Mouse (Mus musculus): ENCODE results near the gene Rbm42. TPM values are rescaled to one million over a fixed set of nuclear protein-coding genes. Genes with fewer than 3 reads are reported as not detected.
A peak's percentile ranks its signal among the peaks of the same experiment; 100 is the strongest.

Rbm42 gene
- polyA plus RNA-seq, 1 experiment from 2014 or later, result 142 TPM

- no peaks in the 10 kb centered on the region for H3K9me3 ChIP-seq
- ATAC-seq (ENCODE audit: low read depth), result 0 out of 2 replicates have a peak, but pooled peaks have one; percentile 40
- peak overlapping the region; percentile 22; the same call in 1 of the 2 replicates for H3K9ac ChIP-seq
- H3K27ac ChIP-seq (replicated peaks), result no peak overlapping the region
- WGBS, result 23% methylated on average over 14 of the region's 14 CpGs
- H3K4me3 ChIP-seq, result no peak overlapping the region
- H3K4me2 ChIP-seq, result no peak overlapping the region
- no peaks in the 10 kb centered on the region for H3K27me3 ChIP-seq
- no peaks in the 10 kb centered on the region for H3K4me1 ChIP-seq (replicated peaks)
- H3K36me3 ChIP-seq, result peaks cover 33% of the 10 kb centered on the region
Observed at GRCm38 (mm10) chr7:30613529-30614112, 36.5 kb downstream of the Rbm42 start.

DNA sequence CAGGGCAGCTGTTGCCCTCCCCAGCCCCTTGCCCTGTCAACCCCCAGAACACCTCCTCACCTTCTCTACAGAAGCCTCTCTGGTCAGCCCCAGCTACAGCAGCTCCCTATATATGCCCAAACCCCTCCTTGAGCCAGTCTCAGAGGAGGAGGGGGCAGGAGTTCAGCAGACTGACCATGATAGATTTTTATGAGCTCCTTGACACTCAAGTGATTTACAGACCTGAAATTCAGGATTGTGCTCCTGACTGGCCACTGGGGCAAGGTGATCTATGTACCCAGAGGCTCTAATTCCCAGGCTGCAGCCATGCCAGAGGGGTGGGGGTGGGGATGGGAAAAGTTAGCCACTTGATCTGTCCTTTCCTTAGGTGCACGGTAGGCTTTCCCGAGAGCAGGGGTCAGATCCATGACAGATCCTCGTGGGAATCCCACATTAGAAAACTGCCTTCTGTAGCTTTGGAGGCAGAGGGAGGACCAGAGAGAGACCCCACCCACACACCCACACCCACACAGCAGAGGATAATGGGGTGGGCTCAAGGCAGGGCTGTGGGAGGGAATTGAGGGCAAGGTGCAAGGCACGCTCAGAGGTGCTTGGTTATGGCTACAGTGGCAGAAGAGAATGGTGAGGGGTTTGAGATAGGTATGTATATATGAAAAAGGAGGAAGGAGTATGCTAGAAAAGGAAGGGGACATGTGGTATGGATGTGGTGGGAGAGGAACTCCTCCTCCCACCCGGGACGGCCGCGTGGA lies 37.3 kb downstream of the Rbm42 start, which contains the start of gene Upk1a:
Upk1a (minus strand) TSS at position 194 of the 749 bp plus-strand sequence.
- H3K9me3 ChIP-seq, result no peaks in the 10 kb centered on the region
- no peak within 1 kb of the TSS for H3K4me2 ChIP-seq
- peaks cover 25% of the 10 kb centered on the region for H3K36me3 ChIP-seq
- no peak within 1 kb of the TSS for H3K27ac ChIP-seq (replicated peaks)
- H3K27me3 ChIP-seq, result no peaks in the 10 kb centered on the region
- H3K9ac ChIP-seq, result peak within 1 kb of the TSS; percentile 22; the same call in 1 of the 2 replicates
- ATAC-seq (ENCODE audit: low read depth), result no peak
- no peak within 1 kb of the TSS for H3K4me3 ChIP-seq
- no peaks in the 10 kb centered on the region for H3K4me1 ChIP-seq (replicated peaks)
- WGBS, result 73% methylated on average over 8 of the region's 8 CpGs

DNA sequence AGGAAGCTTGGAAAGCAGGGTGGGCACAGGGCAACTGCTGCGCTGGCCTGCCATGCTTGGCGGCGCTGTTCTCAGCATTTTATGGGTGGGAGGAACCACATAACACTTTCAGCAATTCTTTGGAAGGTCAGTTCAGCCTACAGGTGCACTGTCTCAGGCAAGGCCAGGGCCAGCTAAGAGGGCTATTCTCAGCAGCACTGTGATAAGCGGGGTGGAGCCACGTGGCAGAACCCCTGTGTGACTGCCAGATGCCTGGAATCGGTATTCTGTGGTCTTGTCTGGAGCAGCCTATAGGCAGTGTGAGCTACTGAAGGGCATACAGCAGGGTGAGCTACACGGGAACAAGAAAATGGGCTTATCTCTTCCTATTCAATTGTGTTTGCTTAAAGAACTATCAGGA lies 40.1 kb downstream of the Rbm42 start:
- Histone ChIP-seq H3K4me3 (no peak overlapping the region), H3K27me3 (no peaks in the 10 kb centered on the region), H3K4me2 (no peak overlapping the region), H3K9me3 (no peaks in the 10 kb centered on the region), H3K27ac (replicated peaks) (no peak overlapping the region), H3K4me1 (replicated peaks) (no peaks in the 10 kb centered on the region), H3K36me3 (no peaks in the 10 kb centered on the region), H3K9ac (no peak overlapping the region)
- no peak for ATAC-seq (ENCODE audit: low read depth)
- WGBS, result 59% methylated on average over 7 of the region's 7 CpGs

GRCm38 (mm10) chr7:30608476-30608875 lies 41.6 kb downstream of the Rbm42 start:
- ATAC-seq (ENCODE audit: low read depth), result no peak
- Histone ChIP-seq H3K36me3 (no peaks in the 10 kb centered on the region), H3K4me2 (no peak overlapping the region), H3K9me3 (no peaks in the 10 kb centered on the region), H3K27ac (replicated peaks) (no peak overlapping the region), H3K9ac (peak overlapping the region; percentile 22; the same call in 1 of the 2 replicates), H3K4me3 (no peak overlapping the region), H3K27me3 (no peaks in the 10 kb centered on the region), H3K4me1 (replicated peaks) (no peaks in the 10 kb centered on the region)
- 52% methylated on average over 16 of the region's 16 CpGs for WGBS

DNA sequence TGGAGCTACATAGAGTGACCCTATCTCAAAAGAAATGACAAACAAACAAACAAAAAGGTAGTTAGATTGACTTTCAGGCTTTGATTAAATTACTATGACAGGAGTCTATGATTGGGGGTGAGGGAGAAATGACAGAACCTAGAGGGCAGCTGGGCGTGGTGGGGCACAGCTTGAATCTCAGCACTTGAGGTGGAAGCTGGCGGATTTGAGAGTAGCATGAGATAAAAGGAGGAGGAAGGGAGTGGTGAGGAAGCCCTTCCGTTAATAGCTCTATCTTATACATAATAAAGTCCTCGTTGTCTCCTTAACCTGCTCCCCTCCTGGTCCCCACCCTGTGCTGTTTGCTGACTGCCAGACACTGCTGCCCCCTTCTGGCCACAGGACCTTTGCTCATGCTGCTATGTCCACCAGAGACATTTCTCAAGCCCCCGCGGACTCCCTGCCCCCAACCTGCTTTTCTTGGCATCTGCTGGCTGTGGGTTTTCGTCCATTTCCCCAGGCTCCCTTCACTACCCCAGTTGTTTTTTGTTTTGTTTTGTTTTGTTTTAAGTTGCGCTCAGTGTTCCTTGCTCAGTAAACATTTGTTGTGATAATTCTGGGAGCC lies 42.3 kb downstream of the Rbm42 start:
- H3K4me1 ChIP-seq (replicated peaks), result no peaks in the 10 kb centered on the region
- H3K27ac ChIP-seq (replicated peaks), result no peak overlapping the region
- 31% methylated on average over 8 of the region's 8 CpGs for WGBS
- no peaks in the 10 kb centered on the region for H3K27me3 ChIP-seq
- H3K36me3 ChIP-seq, result no peaks in the 10 kb centered on the region
- 0 out of 2 replicates have a peak, but pooled peaks have one; percentile 43 for ATAC-seq (ENCODE audit: low read depth)
- no peak overlapping the region for H3K4me2 ChIP-seq
- no peak overlapping the region for H3K9ac ChIP-seq
- no peak overlapping the region for H3K4me3 ChIP-seq
- no peaks in the 10 kb centered on the region for H3K9me3 ChIP-seq

GRCm38 (mm10) chr7:30604944-30605343 lies 45.2 kb downstream of the Rbm42 start:
- H3K9ac ChIP-seq, result no peak overlapping the region
- no peaks in the 10 kb centered on the region for H3K9me3 ChIP-seq
- ATAC-seq (ENCODE audit: low read depth), result no peak
- no peak overlapping the region for H3K4me2 ChIP-seq
- H3K27me3 ChIP-seq, result no peaks in the 10 kb centered on the region
- H3K36me3 ChIP-seq, result no peaks in the 10 kb centered on the region
- H3K4me1 ChIP-seq (replicated peaks), result peaks cover 7% of the 10 kb centered on the region
- 89% methylated on average over 8 of the region's 8 CpGs for WGBS
- H3K27ac ChIP-seq (replicated peaks), result no peak overlapping the region
- no peak overlapping the region for H3K4me3 ChIP-seq

DNA sequence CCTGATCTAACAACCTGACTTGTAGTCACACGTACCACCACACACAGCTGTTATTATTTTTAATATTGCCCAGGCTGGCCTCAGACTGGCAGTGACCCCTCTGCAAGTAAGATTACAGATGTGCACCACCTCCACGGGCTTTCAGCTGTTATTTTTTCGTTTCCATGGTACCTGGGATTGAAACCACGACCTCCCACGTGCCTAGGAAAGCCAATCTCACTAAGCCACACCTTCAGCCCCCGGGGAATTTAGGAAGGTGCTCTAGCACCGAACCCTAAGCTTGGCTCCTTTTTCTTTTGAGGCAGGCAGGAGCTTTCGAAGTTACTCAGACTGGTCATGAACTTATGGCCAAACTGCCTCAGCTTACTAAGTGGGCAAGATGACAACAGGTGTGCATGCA lies 45.7 kb downstream of the Rbm42 start:
- Histone ChIP-seq H3K9me3 (no peaks in the 10 kb centered on the region), H3K4me3 (no peak overlapping the region), H3K4me1 (replicated peaks) (peaks cover 10% of the 10 kb centered on the region), H3K27me3 (no peaks in the 10 kb centered on the region), H3K27ac (replicated peaks) (no peak overlapping the region), H3K36me3 (no peaks in the 10 kb centered on the region), H3K9ac (no peak overlapping the region), H3K4me2 (no peak overlapping the region)
- no peak for ATAC-seq (ENCODE audit: low read depth)
- WGBS, result 66% methylated on average over 8 of the region's 8 CpGs

GRCm38 (mm10) chr7:30602583-30602982 lies 47.5 kb downstream of the Rbm42 start:
- no peak overlapping the region for H3K9ac ChIP-seq
- H3K27me3 ChIP-seq, result no peaks in the 10 kb centered on the region
- ATAC-seq (ENCODE audit: low read depth), result no peak
- H3K9me3 ChIP-seq, result no peaks in the 10 kb centered on the region
- peaks cover 10% of the 10 kb centered on the region for H3K4me1 ChIP-seq (replicated peaks)
- H3K4me3 ChIP-seq, result no peak overlapping the region
- no peaks in the 10 kb centered on the region for H3K36me3 ChIP-seq
- 56% methylated on average over 3 of the region's 3 CpGs for WGBS
- no peak overlapping the region for H3K27ac ChIP-seq (replicated peaks)
- H3K4me2 ChIP-seq, result no peak overlapping the region

GRCm38 (mm10) chr7:30600651-30601050 lies 49.5 kb downstream of the Rbm42 start:
- Histone ChIP-seq H3K4me3 (no peak overlapping the region), H3K4me2 (peak overlapping the region; percentile 45; the same call in 1 of the 2 replicates), H3K9ac (peak overlapping the region; percentile 50; the same call in 1 of the 2 replicates), H3K27me3 (no peaks in the 10 kb centered on the region; the same call in 1 of the 2 replicates), H3K36me3 (no peaks in the 10 kb centered on the region), H3K4me1 (replicated peaks) (peaks cover 10% of the 10 kb centered on the region), H3K27ac (replicated peaks) (peak overlapping the region; percentile 56), H3K9me3 (no peaks in the 10 kb centered on the region)
- no peak for ATAC-seq (ENCODE audit: low read depth)
- 73% methylated on average over 7 of the region's 7 CpGs for WGBS

GRCm38 (mm10) chr7:30599933-30600353 lies 50.2 kb downstream of the Rbm42 start:
- peak overlapping the region; percentile 50; the same call in 1 of the 2 replicates for H3K9ac ChIP-seq
- 2% methylated on average over 16 of the region's 16 CpGs for WGBS

DNA sequence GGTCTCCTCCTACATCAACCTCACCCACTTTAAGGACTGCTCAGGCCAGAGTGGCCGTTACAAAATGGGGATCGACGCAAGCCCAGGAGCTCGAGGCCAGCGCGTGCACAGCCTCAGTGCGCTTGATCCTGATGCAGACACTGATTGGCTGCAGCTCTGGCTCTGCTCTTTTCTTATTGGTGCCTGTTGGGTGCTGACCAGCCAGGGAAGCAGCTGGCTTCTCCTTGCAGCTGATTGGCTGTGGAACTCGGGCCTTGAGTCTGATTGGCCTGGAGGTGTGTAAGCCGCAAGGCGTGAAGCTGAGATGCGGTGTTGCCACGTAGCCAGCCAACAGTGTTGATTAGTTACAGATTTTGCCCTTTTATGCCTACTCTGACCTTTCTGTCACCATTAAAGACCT lies 51.3 kb downstream of the Rbm42 start, which contains the start of gene Zbtb32:
Zbtb32 (minus strand) TSS at position 124 of the 400 bp plus-strand sequence.
- no peaks in the 10 kb centered on the region; the same call in 1 of the 2 replicates for H3K27me3 ChIP-seq
- no peaks in the 10 kb centered on the region for H3K36me3 ChIP-seq
- H3K4me2 ChIP-seq, result peak within 1 kb of the TSS; percentile 45
- H3K9me3 ChIP-seq, result no peaks in the 10 kb centered on the region
- WGBS, result 93% methylated on average over 12 of the region's 12 CpGs
- no peak for ATAC-seq (ENCODE audit: low read depth)
- H3K4me1 ChIP-seq (replicated peaks), result peaks cover 10% of the 10 kb centered on the region
- H3K9ac ChIP-seq, result 0 out of 2 replicates have a peak within 1 kb of the TSS, but pooled peaks have one; percentile 10
- H3K27ac ChIP-seq (replicated peaks), result peak within 1 kb of the TSS; percentile 71
- H3K4me3 ChIP-seq, result peak within 1 kb of the TSS; percentile 4; the same call in 1 of the 2 replicates

More at GRCm38 (mm10) chr7:30599933-30600353, 50.2 kb downstream of the Rbm42 start:
- no peaks in the 10 kb centered on the region for H3K36me3 ChIP-seq
- H3K4me2 ChIP-seq, result peak overlapping the region; percentile 45
- H3K27ac ChIP-seq (replicated peaks), result peak overlapping the region; percentile 71
- ATAC-seq (ENCODE audit: low read depth), result peak; percentile 99
- H3K4me3 ChIP-seq, result peak overlapping the region; percentile 4; the same call in 1 of the 2 replicates
- H3K9me3 ChIP-seq, result no peaks in the 10 kb centered on the region
- H3K4me1 ChIP-seq (replicated peaks), result peaks cover 10% of the 10 kb centered on the region
- H3K27me3 ChIP-seq, result no peaks in the 10 kb centered on the region; the same call in 1 of the 2 replicates

GRCm38 (mm10) chr7:30596811-30597210 lies 53.3 kb downstream of the Rbm42 start:
- no peak for ATAC-seq (ENCODE audit: low read depth)
- Histone ChIP-seq H3K9me3 (no peaks in the 10 kb centered on the region), H3K4me1 (replicated peaks) (peaks cover 10% of the 10 kb centered on the region), H3K27me3 (no peaks in the 10 kb centered on the region; the same call in 1 of the 2 replicates), H3K27ac (replicated peaks) (no peak overlapping the region), H3K4me2 (no peak overlapping the region), H3K4me3 (no peak overlapping the region), H3K9ac (no peak overlapping the region), H3K36me3 (no peaks in the 10 kb centered on the region)
- 75% methylated on average over 5 of the region's 5 CpGs for WGBS
